Mouse (Mus musculus) liver, embryonic 12.5 days (tissue): ENCODE measurements around the gene Atp13a1. TPM values are rescaled to one million over a fixed set of nuclear protein-coding genes. Genes with fewer than 3 reads are reported as not detected.
A peak's percentile ranks its signal among the peaks of the same experiment; 100 is the strongest.

ENCODE experiments used
- ATAC-seq: fragments of 200-750 bp; cut with Nextera tagmentation; 2 replicates; pipeline ENCODE4 v1.8.0; 2017; ENCODE audit warnings: moderate number of reproducible peaks, mild to moderate bottlenecking, moderate library complexity
- H3K27ac ChIP-seq: fragments of 300-500 bp; sonication (generic); 2 replicates; pipeline ENCODE4 v1.5.1; 2016; ENCODE audit warnings: mild to moderate bottlenecking
- H3K27me3 ChIP-seq: fragments of 300-500 bp; sonication (generic); replicated peaks from 2 replicates; pipeline ENCODE4 v1.6.1; 2016; ENCODE audit warnings: mild to moderate bottlenecking, moderate library complexity
- H3K36me3 ChIP-seq: fragments of 300-500 bp; sonication (generic); 2 replicates; pipeline ENCODE4 v1.6.1; 2016; ENCODE audit warnings: mild to moderate bottlenecking, moderate library complexity
- H3K4me1 ChIP-seq: fragments of 300-500 bp; sonication (generic); 2 replicates; pipeline ENCODE4 v1.6.1; 2016
- H3K4me2 ChIP-seq: fragments of 300-500 bp; sonication (generic); 2 replicates; pipeline ENCODE4 v1.6.1; 2016; ENCODE audit warnings: mild to moderate bottlenecking, moderate library complexity
- H3K4me3 ChIP-seq: fragments of 300-500 bp; sonication (generic); 2 replicates; pipeline ENCODE4 v1.5.1; 2016; ENCODE audit warnings: mild to moderate bottlenecking, moderate library complexity
- H3K9ac ChIP-seq: fragments of 300-500 bp; sonication (generic); 2 replicates; pipeline ENCODE4 v1.6.1; 2016; ENCODE audit warnings: mild to moderate bottlenecking, moderate library complexity
- H3K9me3 ChIP-seq: fragments of 300-500 bp; sonication (generic); replicated peaks from 2 replicates; pipeline ENCODE4 v1.6.1; 2016; ENCODE audit warnings: mild to moderate bottlenecking, moderate library complexity
- WGBS: fragments of 180-500 bp; shearing (Covaris S2); methylation state at CpG from one replicate; pipeline ENCODE4 v1.1.7; 2016; ENCODE audit not compliant: insufficient replicate concordance; 5-methylcytosine and 5-hydroxymethylcytosine counted together
- polyA plus RNA-seq: library from polyadenylated mRNA; unstranded; fragments of >200 nt; fragmentation: Nextera tagmentation; extraction: Ambion mirVana; gene quantifications from 2 replicates; pipeline ENCODE4 v1.2.1, GENCODE M21; 2016

Gene Atp13a1
- polyA plus RNA-seq, 1 experiment from 2014 or later: 33.9 TPM

DNA sequence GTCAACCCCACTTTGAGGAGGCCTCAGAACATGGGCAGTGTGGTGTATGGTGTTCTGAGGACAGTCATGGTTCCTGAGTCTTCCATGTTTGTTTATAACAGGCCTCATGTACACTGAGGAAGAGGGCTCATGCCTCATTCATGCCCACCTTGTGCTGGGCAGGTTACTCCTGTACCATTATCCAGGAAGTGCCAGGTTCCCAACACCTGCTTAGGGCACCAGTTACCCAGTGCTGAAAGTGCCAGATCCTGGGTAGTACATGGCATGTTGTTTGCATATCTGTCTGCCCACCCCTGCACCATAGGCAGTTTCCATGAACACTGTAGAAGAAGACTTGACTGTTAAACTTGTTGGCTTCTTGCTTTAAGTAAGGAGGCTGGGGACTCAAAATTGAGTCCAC, 11.3 kb downstream of the Atp13a1 start:
- H3K27ac ChIP-seq: no peak overlapping the region
- no peaks in the 10 kb centered on the region for H3K27me3 ChIP-seq
- peaks cover 99% of the 10 kb centered on the region for H3K36me3 ChIP-seq
- H3K9ac ChIP-seq: no peak overlapping the region
- H3K4me1 ChIP-seq: no peaks in the 10 kb centered on the region
- no peak overlapping the region for H3K4me2 ChIP-seq
- H3K9me3 ChIP-seq: no peaks in the 10 kb centered on the region
- no peak overlapping the region for H3K4me3 ChIP-seq
- ATAC-seq: no peak

DNA sequence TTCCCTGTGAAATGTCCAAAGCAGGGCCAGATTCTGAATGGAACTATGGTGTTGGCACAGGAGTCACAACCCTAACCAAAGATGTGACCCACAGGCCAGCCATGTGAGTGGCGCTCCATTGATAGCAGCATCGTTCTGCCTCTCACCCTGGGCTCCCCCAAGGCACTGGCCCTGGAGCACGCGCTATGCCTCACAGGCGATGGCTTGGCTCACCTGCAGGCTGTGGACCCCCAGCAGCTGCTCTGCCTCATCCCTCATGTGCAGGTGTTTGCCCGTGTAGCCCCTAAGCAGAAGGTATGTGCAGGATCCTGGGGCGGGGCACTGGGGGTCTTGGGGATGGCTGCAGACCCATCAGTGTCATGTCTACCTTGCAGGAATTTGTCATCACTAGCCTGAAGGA, 12.4 kb downstream of the Atp13a1 start:
- no peak overlapping the region for H3K27ac ChIP-seq
- no peak overlapping the region for H3K4me2 ChIP-seq
- peaks cover 99% of the 10 kb centered on the region for H3K36me3 ChIP-seq
- H3K27me3 ChIP-seq: no peaks in the 10 kb centered on the region
- H3K4me1 ChIP-seq: peaks cover 7% of the 10 kb centered on the region
- H3K4me3 ChIP-seq: no peak overlapping the region
- WGBS: 89% methylated on average over 7 of the region's 7 CpGs
- no peak overlapping the region for H3K9ac ChIP-seq
- no peak for ATAC-seq
- H3K9me3 ChIP-seq: no peaks in the 10 kb centered on the region

DNA sequence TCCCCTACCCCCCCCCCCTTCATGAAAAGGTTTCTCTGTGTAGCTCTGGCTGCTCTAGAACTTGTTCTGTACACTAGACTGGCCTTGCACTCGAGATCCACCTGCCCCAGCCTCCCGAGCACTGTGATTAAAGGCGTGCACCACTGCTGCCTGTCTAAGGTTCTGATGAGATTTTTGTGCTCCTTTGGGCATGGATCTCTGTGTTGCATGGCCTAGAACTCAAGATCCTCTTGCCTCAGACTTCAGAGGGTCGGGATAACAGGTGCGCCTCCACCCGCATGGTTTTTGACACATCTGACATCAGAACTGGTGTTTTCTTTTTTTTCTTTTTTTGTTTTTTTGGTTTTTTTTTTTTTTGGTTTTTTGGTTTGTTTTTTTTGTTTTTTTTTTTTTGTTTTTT, 13.6 kb downstream of the Atp13a1 start:
- H3K4me3 ChIP-seq: no peak overlapping the region
- no peak overlapping the region for H3K4me2 ChIP-seq
- peaks cover 87% of the 10 kb centered on the region for H3K36me3 ChIP-seq

DNA sequence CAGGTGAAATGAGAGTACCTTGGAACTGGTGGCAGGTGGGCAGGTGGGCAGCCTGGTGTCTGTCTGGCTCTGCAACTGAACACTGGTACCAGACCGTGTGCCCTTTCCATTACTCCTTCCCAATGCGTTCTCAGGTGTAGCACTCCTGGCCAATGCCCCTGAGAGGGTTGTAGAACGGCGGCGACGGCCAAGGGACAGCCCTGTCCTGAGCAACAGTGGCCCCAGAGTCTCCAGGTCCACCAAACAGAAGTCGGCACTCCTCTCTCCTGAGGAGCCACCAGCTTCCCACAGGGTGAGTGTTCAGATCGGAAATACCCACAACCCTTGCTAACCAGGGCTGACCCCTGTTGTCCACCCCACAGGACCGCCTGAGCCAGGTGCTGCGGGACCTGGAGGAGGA, 14.1 kb downstream of the Atp13a1 start:
- Histone ChIP-seq H3K27me3 (no peaks in the 10 kb centered on the region), H3K9me3 (no peaks in the 10 kb centered on the region), H3K4me1 (peaks cover 23% of the 10 kb centered on the region), H3K9ac (no peak overlapping the region), H3K4me3 (no peak overlapping the region), H3K27ac (no peak overlapping the region), H3K36me3 (peaks cover 83% of the 10 kb centered on the region), H3K4me2 (no peak overlapping the region)
- no peak for ATAC-seq
- 87% methylated on average over 10 of the region's 10 CpGs for WGBS

More for the DNA sequence above, 13.6 kb downstream of the Atp13a1 start:
- Histone ChIP-seq H3K9me3 (no peaks in the 10 kb centered on the region), H3K9ac (no peak overlapping the region), H3K4me1 (peaks cover 19% of the 10 kb centered on the region), H3K27ac (no peak overlapping the region), H3K27me3 (no peaks in the 10 kb centered on the region)
- WGBS: 85% methylated on average over 6 of the region's 6 CpGs
- ATAC-seq: no peak

DNA sequence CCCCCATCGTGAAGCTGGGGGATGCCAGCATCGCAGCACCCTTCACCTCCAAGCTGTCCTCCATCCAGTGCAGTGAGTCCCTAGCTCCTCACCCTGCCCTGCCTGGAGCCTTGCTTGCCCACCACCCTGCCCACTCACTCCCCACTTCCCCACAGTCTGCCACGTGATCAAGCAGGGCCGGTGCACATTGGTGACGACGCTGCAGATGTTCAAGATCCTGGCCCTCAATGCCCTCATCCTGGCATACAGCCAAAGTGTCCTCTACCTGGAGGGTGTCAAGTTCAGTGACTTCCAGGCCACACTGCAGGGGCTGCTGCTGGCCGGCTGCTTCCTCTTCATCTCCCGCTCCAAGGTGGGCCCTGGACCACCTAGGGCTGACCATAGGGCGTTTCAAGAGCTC, 14.5 kb downstream of the Atp13a1 start:
- Histone ChIP-seq H3K4me1 (peaks cover 23% of the 10 kb centered on the region), H3K27ac (no peak overlapping the region), H3K36me3 (peaks cover 83% of the 10 kb centered on the region), H3K27me3 (no peaks in the 10 kb centered on the region), H3K9me3 (no peaks in the 10 kb centered on the region), H3K9ac (no peak overlapping the region), H3K4me3 (no peak overlapping the region), H3K4me2 (no peak overlapping the region)
- WGBS: 90% methylated on average over 9 of the region's 9 CpGs
- ATAC-seq: no peak

DNA sequence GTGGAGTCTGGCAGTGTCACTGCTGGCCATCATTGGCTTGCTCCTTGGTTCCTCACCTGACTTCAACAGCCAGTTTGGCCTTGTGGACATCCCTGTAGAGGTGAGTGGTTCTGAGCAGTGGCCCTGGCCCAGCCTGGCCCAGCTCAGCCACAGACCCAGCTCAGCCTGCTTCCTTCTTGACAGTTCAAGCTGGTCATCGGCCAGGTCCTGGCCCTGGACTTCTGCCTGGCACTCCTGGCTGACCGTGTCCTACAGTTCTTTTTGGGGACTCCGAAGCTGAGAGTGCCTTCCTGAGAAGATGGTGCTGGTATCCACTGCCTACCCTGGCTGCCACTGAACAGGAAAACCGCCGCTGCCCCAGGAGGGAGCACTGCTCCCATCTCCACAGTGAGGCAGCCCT, 16.3 kb downstream of the Atp13a1 start:
- no peak overlapping the region for H3K4me3 ChIP-seq
- H3K9ac ChIP-seq: no peak overlapping the region
- H3K4me1 ChIP-seq: peaks cover 23% of the 10 kb centered on the region
- H3K27ac ChIP-seq: 0 out of 2 replicates have a peak overlapping the region, but pooled peaks have one; percentile 1
- no peaks in the 10 kb centered on the region for H3K9me3 ChIP-seq
- H3K36me3 ChIP-seq: peaks cover 79% of the 10 kb centered on the region
- H3K27me3 ChIP-seq: no peaks in the 10 kb centered on the region
- no peak overlapping the region for H3K4me2 ChIP-seq
- 86% methylated on average over 5 of the region's 5 CpGs for WGBS
- no peak for ATAC-seq

DNA sequence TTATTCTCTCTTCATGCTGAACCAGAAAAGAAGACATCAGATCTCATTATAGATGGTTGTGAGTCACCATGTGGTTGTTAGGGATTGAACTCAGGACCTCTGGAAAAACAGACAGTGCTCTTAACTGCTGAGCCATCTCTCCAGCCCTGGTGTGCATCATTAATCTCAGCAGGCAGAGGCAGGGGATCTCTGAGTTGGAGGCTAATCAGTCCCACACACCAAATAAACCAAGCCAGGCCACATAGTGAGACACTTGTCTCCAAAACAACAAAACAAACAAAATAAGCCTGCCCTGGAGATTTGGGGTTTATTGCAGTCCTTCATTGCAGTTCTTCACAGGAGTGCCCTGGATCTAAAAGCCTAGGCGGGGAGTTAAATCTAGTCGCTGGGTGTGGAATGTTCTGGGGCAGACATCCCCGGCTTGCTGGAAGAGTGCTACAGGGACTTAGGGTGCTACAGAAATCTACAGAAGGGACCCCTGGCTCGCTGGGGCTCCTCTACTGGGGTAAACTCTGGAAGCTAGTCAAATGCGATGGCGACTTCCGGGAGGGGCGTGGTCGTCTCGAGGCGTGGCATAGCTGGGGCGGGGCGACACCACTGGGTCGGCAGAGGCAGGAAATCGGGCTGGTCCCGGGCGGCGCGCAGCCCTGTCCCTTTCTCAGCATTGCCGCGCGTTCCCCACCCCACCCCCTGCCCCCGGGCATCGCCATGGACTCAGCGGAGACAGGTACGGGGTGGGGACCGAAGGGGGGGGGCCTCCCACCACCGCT, 17.3 kb downstream of the Atp13a1 start, which contains the start of gene Gmip:
TSS of gene Gmip (plus strand) at position 586 of the 770 bp plus-strand sequence.
- H3K9me3 ChIP-seq: no peaks in the 10 kb centered on the region
- H3K36me3 ChIP-seq: peaks cover 68% of the 10 kb centered on the region
- H3K27me3 ChIP-seq: no peaks in the 10 kb centered on the region
- H3K4me2 ChIP-seq: peak within 1 kb of the TSS; percentile 98
- 4% methylated on average over 28 of the region's 28 CpGs for WGBS
- peak; percentile 73 for ATAC-seq
- peaks cover 23% of the 10 kb centered on the region for H3K4me1 ChIP-seq
- H3K9ac ChIP-seq: peak within 1 kb of the TSS; percentile 72
- H3K4me3 ChIP-seq: peak within 1 kb of the TSS; percentile 65
- peak within 1 kb of the TSS; percentile 17; the same call in 1 of the 2 replicates for H3K27ac ChIP-seq

DNA sequence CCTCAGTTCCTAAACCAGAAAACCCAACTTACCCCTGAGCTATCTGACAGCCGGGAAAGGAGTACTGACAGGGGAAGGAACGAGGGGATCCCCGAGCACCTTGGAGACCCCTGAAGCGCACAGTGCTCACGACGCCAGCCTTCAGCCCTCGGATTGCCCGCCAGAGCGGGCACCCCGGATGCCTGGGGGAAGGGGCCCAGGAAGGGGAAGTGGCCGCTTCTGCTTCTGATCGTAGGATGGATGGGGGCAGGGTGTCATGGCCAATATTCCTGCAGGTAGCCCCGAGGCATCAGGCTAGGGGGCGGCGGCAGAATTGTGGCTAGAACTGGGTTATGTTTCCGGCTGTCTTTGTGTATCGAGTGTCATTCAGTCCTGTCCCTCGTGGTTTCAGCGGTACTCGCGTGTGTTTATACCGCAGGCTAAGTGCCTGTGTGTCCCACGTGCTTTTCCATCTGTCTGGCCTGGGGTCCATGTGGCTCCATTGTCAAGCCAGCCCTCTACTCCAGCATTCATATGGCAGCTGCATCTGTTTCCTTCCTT, 18.0 kb downstream of the Atp13a1 start:
- ATAC-seq: peak; percentile 46
- Histone ChIP-seq H3K4me2 (peak overlapping the region; percentile 98), H3K27me3 (no peaks in the 10 kb centered on the region), H3K9me3 (no peaks in the 10 kb centered on the region), H3K27ac (peak overlapping the region; percentile 17; the same call in 1 of the 2 replicates), H3K9ac (peak overlapping the region; percentile 72), H3K36me3 (peaks cover 68% of the 10 kb centered on the region), H3K4me1 (peaks cover 23% of the 10 kb centered on the region), H3K4me3 (peak overlapping the region; percentile 65)
- WGBS: under 1% methylated on average over 23 of the region's 23 CpGs

DNA sequence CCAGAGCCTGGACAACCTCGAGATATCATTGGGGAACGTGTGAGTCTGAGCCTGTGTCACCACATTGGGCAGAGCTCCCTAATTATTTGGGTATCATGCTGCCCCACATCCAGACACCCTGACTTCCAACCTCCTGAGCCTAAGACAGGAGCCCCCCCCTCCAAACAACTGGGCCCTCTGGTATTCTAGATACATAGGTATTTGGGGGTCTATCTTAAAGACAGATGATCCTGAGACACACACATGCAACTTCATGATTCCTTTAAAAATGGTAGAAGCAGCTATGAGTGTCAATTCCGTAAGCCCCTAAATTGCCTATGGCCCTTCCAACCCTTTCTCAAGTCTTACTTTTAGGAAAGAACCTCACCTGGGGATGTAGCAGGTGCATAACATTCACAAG, 18.9 kb downstream of the Atp13a1 start:
- no peak overlapping the region for H3K9ac ChIP-seq
- WGBS: 40% methylated on average over 3 of the region's 3 CpGs
- no peak overlapping the region for H3K4me3 ChIP-seq
- H3K27ac ChIP-seq: no peak overlapping the region
- peaks cover 70% of the 10 kb centered on the region for H3K36me3 ChIP-seq
- peak overlapping the region; percentile 98 for H3K4me2 ChIP-seq
- peaks cover 23% of the 10 kb centered on the region for H3K4me1 ChIP-seq
- ATAC-seq: no peak
- no peaks in the 10 kb centered on the region for H3K27me3 ChIP-seq
- no peaks in the 10 kb centered on the region for H3K9me3 ChIP-seq

DNA sequence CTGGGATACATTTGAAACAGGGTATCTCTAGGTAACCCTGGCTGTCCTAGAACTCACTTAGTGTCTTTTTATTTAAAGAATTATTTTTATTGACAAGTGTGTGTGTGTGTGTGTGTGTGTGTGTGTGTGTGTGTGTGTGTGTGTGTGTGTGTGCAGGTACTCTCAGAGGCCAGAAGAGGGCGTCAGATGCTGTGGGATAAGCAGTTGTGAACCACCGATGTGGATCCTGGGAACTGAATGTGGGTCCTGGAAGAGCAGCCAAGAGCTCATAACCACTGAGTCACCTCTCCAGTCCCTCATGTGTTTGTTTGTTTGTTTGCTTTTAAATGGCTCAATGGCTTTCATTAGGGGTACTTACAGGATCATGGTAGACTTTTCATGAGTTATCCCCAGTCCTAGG, 23.9 kb downstream of the Atp13a1 start:
- Histone ChIP-seq H3K4me3 (no peak overlapping the region), H3K27me3 (no peaks in the 10 kb centered on the region), H3K4me1 (peaks cover under 1% of the 10 kb centered on the region; the same call in 1 of the 2 replicates), H3K9me3 (no peaks in the 10 kb centered on the region), H3K36me3 (peaks cover 72% of the 10 kb centered on the region), H3K27ac (no peak overlapping the region), H3K9ac (no peak overlapping the region), H3K4me2 (no peak overlapping the region)
- no peak for ATAC-seq
- WGBS: 72% methylated on average over 2 of the region's 2 CpGs

DNA sequence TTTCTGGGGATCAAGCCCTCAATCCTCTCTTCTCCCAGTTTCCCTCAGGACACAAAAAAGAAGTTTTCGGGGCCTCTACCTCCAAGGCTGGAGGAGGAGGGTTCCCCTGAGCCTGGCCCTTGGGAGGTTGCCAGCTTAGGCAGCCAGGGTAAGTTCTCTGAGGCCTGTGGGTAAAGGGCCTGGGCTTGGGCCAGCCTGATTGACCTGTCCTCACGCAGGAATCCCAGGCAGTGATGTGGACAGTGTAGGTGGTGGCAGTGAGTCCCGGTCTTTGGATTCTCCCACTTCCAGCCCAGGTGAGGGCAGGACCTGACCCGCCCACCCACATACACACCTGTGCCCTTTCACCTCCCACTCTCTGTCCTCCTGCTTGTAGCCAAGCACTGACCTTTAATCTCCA, 24.4 kb downstream of the Atp13a1 start:
- ATAC-seq: no peak
- no peak overlapping the region for H3K27ac ChIP-seq
- no peak overlapping the region for H3K9ac ChIP-seq
- 82% methylated on average over 4 of the region's 4 CpGs for WGBS
- H3K4me3 ChIP-seq: no peak overlapping the region
- no peaks in the 10 kb centered on the region for H3K4me1 ChIP-seq
- H3K9me3 ChIP-seq: no peaks in the 10 kb centered on the region
- peaks cover 67% of the 10 kb centered on the region for H3K36me3 ChIP-seq
- no peak overlapping the region for H3K4me2 ChIP-seq
- H3K27me3 ChIP-seq: 0 out of 2 replicates have a peak, but pooled peaks cover 2% of the 10 kb centered on the region

DNA sequence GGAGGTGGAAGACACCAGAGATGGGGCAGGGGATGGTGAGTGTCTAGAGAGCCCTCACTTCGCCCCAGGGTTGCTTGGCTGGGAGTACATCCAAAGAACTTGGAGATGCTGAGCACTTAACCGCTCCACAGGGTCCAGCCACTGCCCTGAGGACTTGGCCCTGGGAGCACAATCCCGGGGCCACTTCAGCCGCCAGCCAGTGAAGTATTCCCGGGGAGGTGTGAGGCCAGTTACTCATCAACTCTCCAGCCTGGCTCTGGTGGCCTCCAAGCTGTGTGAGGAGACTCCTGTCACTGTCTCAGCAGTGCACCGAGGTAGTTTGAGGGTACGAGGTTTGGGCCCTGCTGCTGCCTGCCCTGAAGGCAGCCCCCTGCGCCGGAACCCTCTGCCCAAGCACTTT, 29.5 kb downstream of the Atp13a1 start:
- H3K27ac ChIP-seq: no peak overlapping the region
- H3K9ac ChIP-seq: no peak overlapping the region
- H3K36me3 ChIP-seq: peaks cover 35% of the 10 kb centered on the region
- 73% methylated on average over 9 of the region's 9 CpGs for WGBS
- H3K9me3 ChIP-seq: no peaks in the 10 kb centered on the region
- H3K4me1 ChIP-seq: peaks cover 25% of the 10 kb centered on the region
- 0 out of 2 replicates have a peak, but pooled peaks cover 4% of the 10 kb centered on the region for H3K27me3 ChIP-seq
- no peak overlapping the region for H3K4me3 ChIP-seq
- ATAC-seq: no peak
- H3K4me2 ChIP-seq: no peak overlapping the region
